In the genomic region with DNA sequence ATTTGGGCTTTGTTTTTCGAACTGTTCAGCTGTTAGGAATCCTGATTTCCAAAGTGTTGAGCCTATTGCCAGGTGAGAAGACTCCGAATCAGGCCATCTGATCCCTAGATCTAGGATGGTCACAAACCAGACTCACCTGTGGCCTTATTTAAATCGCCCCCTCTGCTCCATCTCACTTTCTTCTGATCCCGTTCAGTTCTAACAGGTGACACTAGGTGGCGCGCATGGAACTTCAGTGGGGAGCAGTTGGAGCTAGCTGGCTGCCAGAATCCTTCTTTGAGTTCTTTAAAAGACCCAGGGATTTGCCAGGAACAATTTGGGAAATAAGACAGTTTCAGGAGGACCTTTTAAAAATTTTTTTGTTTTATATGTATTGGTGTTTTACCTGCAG, we compare ENCODE assay signal across 7 mouse cellular contexts. TPM values are rescaled to one million over a fixed set of nuclear protein-coding genes. Genes with fewer than 3 reads are reported as not detected.
A peak's percentile ranks its signal among the peaks of the same experiment; 100 is the strongest.
DNase-seq lines count a peak whose midpoint lies in the region; ATAC-seq and TF ChIP-seq lines count a peak whose summit lies in the region.

No protein-coding gene starts in this region.

- no peaks in the 10 kb centered on the region for H3K36me3 ChIP-seq in intestine, embryonic 16.5 days (ENCODE audit: control insufficient read depth, insufficient read depth, low read length)
- no peaks in the 10 kb centered on the region for H3K36me3 ChIP-seq in midbrain, embryonic 14.5 days (ENCODE audit: control insufficient read depth, insufficient read depth, low read length)

- peak overlapping the region; percentile 38; the same call in 1 of the 2 replicates for H3K27ac ChIP-seq in gastrocnemius, adult 2 months
- no peak overlapping the region for H3K27ac ChIP-seq in intestine, embryonic 16.5 days (ENCODE audit: low read length)
- H3K27ac ChIP-seq in midbrain, embryonic 14.5 days (replicated peaks; ENCODE audit: low read depth, low read length): no peak overlapping the region

- TF ChIP-seq CTCF in gastrocnemius, adult 2 months (IDR thresholded peaks at IDR 0.05): peak; percentile 95

- no peak overlapping the region for H3K9ac ChIP-seq in intestine, embryonic 16.5 days (ENCODE audit: low read depth, low read length)
- no peak overlapping the region for H3K9ac ChIP-seq in midbrain, embryonic 14.5 days (replicated peaks; ENCODE audit: low read length)

- DNase-seq in ZHBTc4 (ENCODE audit: low read depth, low spot score): peak; percentile 90
- peak; percentile 69 for DNase-seq in cerebellum, postnatal 36 days
- DNase-seq in gastrocnemius, adult 2 months: peak; percentile 89
- DNase-seq in left cerebral cortex, postnatal 36 days (ENCODE audit: low spot score in 2 of 2): peak; percentile 68 to 74
- DNase-seq in midbrain, embryonic 14.5 days: peak; percentile 89
- DNase-seq in spleen, adult 12 weeks (ENCODE audit: low spot score): peak; percentile 40

- intact Hi-C loops in gastrocnemius, adult 2 months (cut with DNase I): loop anchor here (1.0 to 5.0 kb wide), 4 partner anchors 78 to 348 kb away; no protein-coding TSS in a partner anchor
- intact Hi-C loops in left cerebral cortex, postnatal 36 days (cut with DNase I): loop anchor here (2.0 to 5.0 kb wide), 3 partner anchors 155 to 353 kb away; no protein-coding TSS in a partner anchor

- H3K9me3 ChIP-seq in intestine, embryonic 16.5 days (ENCODE audit: control insufficient read depth, low read length): no peaks in the 10 kb centered on the region
- no peaks in the 10 kb centered on the region for H3K9me3 ChIP-seq in midbrain, embryonic 14.5 days (ENCODE audit: control insufficient read depth, low read length)

- ATAC-seq in intestine, embryonic 16.5 days: peak; percentile 74
- peak; percentile 74; the same call in 1 of the 2 replicates for ATAC-seq in midbrain, embryonic 14.5 days (ENCODE audit: low FRiP score, low TSS enrichment)

- no peak overlapping the region for H3K4me2 ChIP-seq in intestine, embryonic 16.5 days (ENCODE audit: low read depth, low read length)
- H3K4me2 ChIP-seq in midbrain, embryonic 14.5 days (ENCODE audit: low read length): no peak overlapping the region

- no peaks in the 10 kb centered on the region for H3K4me1 ChIP-seq in intestine, embryonic 16.5 days (ENCODE audit: control insufficient read depth, insufficient read depth, low read length)
- H3K4me1 ChIP-seq in midbrain, embryonic 14.5 days (ENCODE audit: control insufficient read depth, insufficient read depth, low read length): no peaks in the 10 kb centered on the region

- 8% methylated on average over 6 of the region's 6 CpGs for WGBS in intestine, embryonic 16.5 days
- 16% methylated on average over 6 of the region's 6 CpGs for WGBS in midbrain, embryonic 14.5 days

- H3K4me3 ChIP-seq in gastrocnemius, adult 2 months: no peak overlapping the region
- no peak overlapping the region for H3K4me3 ChIP-seq in intestine, embryonic 16.5 days (ENCODE audit: low read length)
- no peak overlapping the region for H3K4me3 ChIP-seq in midbrain, embryonic 14.5 days (replicated peaks; ENCODE audit: low read depth, low read length)

- H3K27me3 ChIP-seq in intestine, embryonic 16.5 days (replicated peaks; ENCODE audit: control insufficient read depth, insufficient read depth, low read length): no peaks in the 10 kb centered on the region
- H3K27me3 ChIP-seq in midbrain, embryonic 14.5 days (ENCODE audit: control insufficient read depth, insufficient read depth, low read length): no peaks in the 10 kb centered on the region

RNA-seq across cellular contexts. Expression of a gene that starts 12.5 kb away (rescaled TPM):
- total RNA-seq in gastrocnemius, adult 2 months (2021): 10 to 100 TPM; 19.2 to 19.5 TPM
- polyA plus RNA-seq in intestine, embryonic 16.5 days (2015; fragmentation: Nextera tagmentation; extraction: Ambion mirVana): 20.4 and 21.7 TPM in 2 replicates
- total RNA-seq in left cerebral cortex, postnatal 36 days (2021): 10 to 100 TPM; 43.5 to 52.4 TPM
- 47.4 and 52.4 TPM in 2 replicates for polyA plus RNA-seq in midbrain, embryonic 14.5 days (2014; fragmentation: Nextera tagmentation; extraction: Ambion mirVana)

RNA-seq across cellular contexts. Expression of a gene that starts 48.8 kb away (rescaled TPM):
- total RNA-seq in gastrocnemius, adult 2 months (2021): not detected
- not detected in 2 replicates for polyA plus RNA-seq in intestine, embryonic 16.5 days (2015; fragmentation: Nextera tagmentation; extraction: Ambion mirVana)
- under 1 TPM; 0.25 to 0.82 TPM for total RNA-seq in left cerebral cortex, postnatal 36 days (2021)
- polyA plus RNA-seq in midbrain, embryonic 14.5 days (2014; fragmentation: Nextera tagmentation; extraction: Ambion mirVana): 0.18 and 0.35 TPM in 2 replicates

Comparison
In these comparisons a context has a peak if more than half of its experiments do, and no peak if none do; other contexts are left out.
1. DNase-seq: peak in every context shown above with its lines; median percentile 90 in ZHBTc4; 89 in gastrocnemius, adult 2 months; 89 in midbrain, embryonic 14.5 days; 71 in left cerebral cortex, postnatal 36 days; 69 in cerebellum, postnatal 36 days; 40 in spleen, adult 12 weeks.